Mouse (Mus musculus): ENCODE measurements around the gene Nova2.

The Nova2 gene

GRCm38 (mm10) chr7:18987747-18988146, 62.1 kb downstream of the Nova2 start:
- peak; percentile 53 for DNase-seq

GRCm38 (mm10) chr7:18988780-18989179, 63.1 kb downstream of the Nova2 start:
- peak; percentile 62 for DNase-seq

- DNase-seq = peak; percentile 76
Observed at GRCm38 (mm10) chr7:18989995-18990394, 64.3 kb downstream of the Nova2 start.

GRCm38 (mm10) chr7:18990601-18991295, 65.1 kb downstream of the Nova2 start, which contains the start of gene Mypop:
Gene Mypop, plus strand, starts transcription at chr7:18991245.
- DNase-seq = peak; percentile 100

- DNase-seq = peak; percentile 83
Observed at GRCm38 (mm10) chr7:18991660-18992293, 66.1 kb downstream of the Nova2 start.

- peak; percentile 64 for DNase-seq
Observed at GRCm38 (mm10) chr7:18992294-18992675, 66.6 kb downstream of the Nova2 start.

GRCm38 (mm10) chr7:18993036-18993435, 67.3 kb downstream of the Nova2 start:
- DNase-seq = peak; percentile 27

GRCm38 (mm10) chr7:18998835-18999234, 73.1 kb downstream of the Nova2 start:
- DNase-seq = peak; percentile 29

GRCm38 (mm10) chr7:19000421-19000820, 74.7 kb downstream of the Nova2 start:
- DNase-seq = peak; percentile 62

- peak; percentile 73 for DNase-seq
Observed at GRCm38 (mm10) chr7:19001066-19001806, 75.5 kb downstream of the Nova2 start.

- DNase-seq = no peak
Observed at GRCm38 (mm10) chr7:19001807-19002085, 76.1 kb downstream of the Nova2 start.

GRCm38 (mm10) chr7:19002115-19002514, 76.4 kb downstream of the Nova2 start:
- DNase-seq = peak; percentile 46

GRCm38 (mm10) chr7:19002848-19003498, 77.3 kb downstream of the Nova2 start:
- DNase-seq = peak; percentile 82

GRCm38 (mm10) chr7:19003902-19004630, 78.4 kb downstream of the Nova2 start, which contains the start of gene Irf2bp1:
Gene Irf2bp1, plus strand, starts transcription at chr7:19004044.
- DNase-seq = peak; percentile 96

GRCm38 (mm10) chr7:19004631-19005079, 79.0 kb downstream of the Nova2 start:
- DNase-seq = no peak

GRCm38 (mm10) chr7:19005417-19006121, 79.9 kb downstream of the Nova2 start:
- DNase-seq = peak; percentile 79

- DNase-seq = peak; percentile 83
Observed at GRCm38 (mm10) chr7:19006476-19006875, 80.8 kb downstream of the Nova2 start.

GRCm38 (mm10) chr7:19007026-19007977, 81.6 kb downstream of the Nova2 start:
- peak; percentile 64 for DNase-seq

GRCm38 (mm10) chr7:19010581-19010980, 84.9 kb downstream of the Nova2 start:
- DNase-seq = no peak

- DNase-seq = peak; percentile 51
Observed at GRCm38 (mm10) chr7:19012025-19012621, 86.4 kb downstream of the Nova2 start.
